22 mouse cellular contexts compared by ENCODE assay signal in the genomic region with DNA sequence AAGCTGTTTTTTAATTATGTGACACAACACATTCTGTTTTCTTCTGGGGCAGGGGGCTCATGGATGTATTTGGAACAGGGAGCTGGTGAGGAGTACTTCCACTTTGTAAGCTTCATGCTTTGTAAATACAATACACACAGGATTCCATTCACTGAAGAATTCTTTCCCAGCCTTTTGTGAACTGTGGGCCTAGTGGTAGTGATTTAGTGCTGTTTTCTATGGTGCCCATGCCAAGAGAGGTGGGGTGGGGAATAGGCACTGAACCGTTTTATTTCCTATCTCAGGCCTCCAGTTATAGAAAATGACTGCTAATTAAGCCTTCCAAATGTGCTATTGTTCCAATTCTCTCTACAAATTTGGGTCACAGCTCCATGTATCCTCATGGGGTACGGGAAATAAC.
DNase-seq lines count a peak whose midpoint lies in the region; ATAC-seq lines count a peak whose summit lies in the region.
"Had no signal": no experiment of that assay in that cellular context is flagged by ENCODE, and none has a peak within 500 bp of the region (broad histone marks: within the 10 kb centered on the region; RNA-seq: fewer than 3 reads in every experiment).

No protein-coding gene starts in this region.

- ATAC-seq in forebrain, embryonic 14.5 days, result peak; percentile 44; the same call in 1 of the 2 replicates
- ATAC-seq in forebrain, embryonic 13.5 days, result no peak
- ATAC-seq in neural tube, embryonic 11.5 days (ENCODE audit: insufficient read depth, low FRiP score, low TSS enrichment), result peak; percentile 41; the same call in 1 of the 2 replicates
- ATAC-seq: forebrain, embryonic 16.5 days; Patski had no signal

- no peaks in the 10 kb centered on the region for H3K27me3 ChIP-seq in forebrain, embryonic 14.5 days (replicated peaks; ENCODE audit: control insufficient read depth, insufficient read depth, low read length)
- no peaks in the 10 kb centered on the region for H3K27me3 ChIP-seq in forebrain, embryonic 13.5 days
- no peaks in the 10 kb centered on the region for H3K27me3 ChIP-seq in neural tube, embryonic 11.5 days (ENCODE audit: control insufficient read depth, insufficient read depth, low read length)
- H3K27me3 ChIP-seq: embryonic facial prominence, embryonic 12.5 days; embryonic facial prominence, embryonic 15.5 days; hindbrain, embryonic 12.5 days; hindbrain, embryonic 15.5 days; Patski had no signal

- no peaks in the 10 kb centered on the region for H3K4me1 ChIP-seq in forebrain, embryonic 14.5 days (ENCODE audit: control insufficient read depth, insufficient read depth, low read length)
- H3K4me1 ChIP-seq in forebrain, embryonic 13.5 days, result no peaks in the 10 kb centered on the region; the same call in 1 of the 2 replicates
- no peaks in the 10 kb centered on the region for H3K4me1 ChIP-seq in neural tube, embryonic 11.5 days (ENCODE audit: control insufficient read depth, insufficient read depth, low read length)
- H3K4me1 ChIP-seq: embryonic facial prominence, embryonic 12.5 days; embryonic facial prominence, embryonic 15.5 days; hindbrain, embryonic 12.5 days; hindbrain, embryonic 15.5 days had no signal

- H3K4me3 ChIP-seq in forebrain, embryonic 14.5 days (ENCODE audit: low read depth, low read length), result no peak overlapping the region
- no peak overlapping the region for H3K4me3 ChIP-seq in forebrain, embryonic 13.5 days
- no peak overlapping the region for H3K4me3 ChIP-seq in neural tube, embryonic 11.5 days (ENCODE audit: low read depth, low read length)
- H3K4me3 ChIP-seq: embryonic facial prominence, embryonic 12.5 days; embryonic facial prominence, embryonic 15.5 days; gastrocnemius, adult 2 months; hindbrain, embryonic 12.5 days; hindbrain, embryonic 15.5 days had no signal

- no peak overlapping the region for H3K4me2 ChIP-seq in forebrain, embryonic 14.5 days (ENCODE audit: low read length)
- H3K4me2 ChIP-seq in forebrain, embryonic 13.5 days, result no peak overlapping the region
- H3K4me2 ChIP-seq in neural tube, embryonic 11.5 days (ENCODE audit: low read depth), result no peak overlapping the region
- H3K4me2 ChIP-seq: embryonic facial prominence, embryonic 12.5 days; embryonic facial prominence, embryonic 15.5 days; heart, embryonic 11.5 days; hindbrain, embryonic 12.5 days; hindbrain, embryonic 15.5 days had no signal

- no peak overlapping the region for H3K27ac ChIP-seq in forebrain, embryonic 14.5 days (ENCODE audit: low read depth, low read length)
- H3K27ac ChIP-seq in forebrain, embryonic 13.5 days, result no peak overlapping the region
- H3K27ac ChIP-seq in neural tube, embryonic 11.5 days (ENCODE audit: low read depth, low read length), result no peak overlapping the region
- H3K27ac ChIP-seq: embryonic facial prominence, embryonic 12.5 days; embryonic facial prominence, embryonic 15.5 days; gastrocnemius, adult 2 months; hindbrain, embryonic 12.5 days; hindbrain, embryonic 15.5 days had no signal

- H3K9me3 ChIP-seq in forebrain, embryonic 14.5 days (replicated peaks; ENCODE audit: control insufficient read depth, low read length), result no peaks in the 10 kb centered on the region
- no peaks in the 10 kb centered on the region for H3K9me3 ChIP-seq in forebrain, embryonic 13.5 days (replicated peaks)
- no peaks in the 10 kb centered on the region for H3K9me3 ChIP-seq in neural tube, embryonic 11.5 days (ENCODE audit: control insufficient read depth, low read length)
- H3K9me3 ChIP-seq: embryonic facial prominence, embryonic 12.5 days; embryonic facial prominence, embryonic 15.5 days; hindbrain, embryonic 12.5 days; hindbrain, embryonic 15.5 days had no signal

- DNase-seq in forebrain, embryonic 14.5 days (ENCODE audit: low spot score), result peak; percentile 17
- no peak for DNase-seq in neural tube, embryonic 11.5 days (ENCODE audit: low spot score)
- DNase-seq in neural tube, embryonic 10.5 days (ENCODE audit: extremely low spot score, low spot score), result no peak
- DNase-seq in mesoderm, embryonic 11.5 days (ENCODE audit: low read depth, low spot score), result peak; percentile 12
- no peak for DNase-seq in right cerebral cortex, adult 2 months (ENCODE audit: low spot score in 2 of 2)
- DNase-seq: adrenal gland, postnatal 10 days; adrenal gland, postnatal 36 days; cerebellum, adult 11 months; cerebellum, adult 2 months; cerebellum, adult 9-11 months; cerebellum, postnatal 25 days; gastrocnemius, adult 2 months; gastrocnemius, postnatal 14 days; heart, adult 11 months had no signal

- whole genome bisulfite sequencing in forebrain, embryonic 14.5 days, result 19% methylated on average over 2 of the region's 2 CpGs
- 24% methylated on average over 2 of the region's 2 CpGs for WGBS in forebrain, embryonic 13.5 days
- WGBS in neural tube, embryonic 11.5 days, result 65% methylated on average over 2 of the region's 2 CpGs

- no peak overlapping the region for H3K9ac ChIP-seq in forebrain, embryonic 14.5 days (ENCODE audit: low read length)
- no peak overlapping the region for H3K9ac ChIP-seq in forebrain, embryonic 13.5 days
- H3K9ac ChIP-seq in neural tube, embryonic 11.5 days (ENCODE audit: low read length), result no peak overlapping the region
- H3K9ac ChIP-seq: embryonic facial prominence, embryonic 12.5 days; embryonic facial prominence, embryonic 15.5 days; hindbrain, embryonic 12.5 days; hindbrain, embryonic 15.5 days had no signal

- H3K36me3 ChIP-seq in forebrain, embryonic 14.5 days (ENCODE audit: control insufficient read depth, insufficient read depth, low read length), result no peaks in the 10 kb centered on the region
- H3K36me3 ChIP-seq in forebrain, embryonic 13.5 days (ENCODE audit: poor library complexity, severe bottlenecking), result no peaks in the 10 kb centered on the region
- H3K36me3 ChIP-seq in neural tube, embryonic 11.5 days (ENCODE audit: control insufficient read depth, insufficient read depth, low read length), result no peaks in the 10 kb centered on the region
- H3K36me3 ChIP-seq: embryonic facial prominence, embryonic 12.5 days; embryonic facial prominence, embryonic 15.5 days; hindbrain, embryonic 12.5 days; hindbrain, embryonic 15.5 days had no signal

Comparison
In these comparisons a context has a peak if more than half of its experiments do, and no peak if none do; other contexts are left out.
1. DNase-seq: peak in forebrain, embryonic 14.5 days (single experiment) and mesoderm, embryonic 11.5 days (single experiment); none in neural tube, embryonic 11.5 days (single experiment), neural tube, embryonic 10.5 days (single experiment) and right cerebral cortex, adult 2 months (0 of 2).